Mouse (Mus musculus): Measurements from ENCODE around the gene Rgl3. TPM values are rescaled to one million over a fixed set of nuclear protein-coding genes. Genes with fewer than 3 reads are reported as not detected.

Rgl3 gene
- polyA plus RNA-seq, 1 experiment, result 11.2 TPM

DNA sequence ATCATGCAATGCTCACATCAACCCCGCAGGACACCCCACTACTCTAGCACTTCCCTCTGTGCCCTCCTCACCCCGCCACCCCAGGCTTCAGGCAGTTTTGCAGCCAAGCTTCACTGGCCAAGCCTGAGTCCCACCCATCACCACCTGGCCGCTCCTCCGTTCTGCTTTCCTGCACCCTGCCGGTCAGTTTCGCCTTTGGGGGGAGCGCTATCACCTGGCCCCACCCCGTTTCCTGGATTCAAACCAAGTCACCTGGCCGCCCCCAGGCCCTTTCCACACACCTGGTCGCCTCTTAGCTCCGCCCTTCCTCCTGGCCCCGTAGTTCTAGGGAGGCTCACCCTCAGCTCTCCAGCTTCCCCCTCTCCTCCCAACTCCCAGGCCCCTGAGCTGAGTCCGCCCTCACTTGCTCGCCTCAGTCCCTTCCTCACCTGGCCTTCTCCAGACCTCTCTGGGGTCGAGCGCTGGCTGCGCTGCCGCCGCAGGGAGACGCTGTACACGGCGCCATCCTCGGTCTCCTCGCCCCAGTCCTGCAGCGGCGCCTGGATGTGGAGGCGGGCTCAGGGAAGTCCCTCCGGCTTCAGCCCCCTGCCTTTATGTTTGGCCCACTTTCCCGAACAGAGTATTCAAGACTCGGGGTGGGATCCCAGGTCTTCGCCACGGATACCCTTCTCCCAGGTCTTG, 685 bp downstream of the Rgl3 start:
- Histone ChIP-seq H3K79me2 (ENCODE audit: control insufficient read depth, insufficient read depth) (no peaks in the 10 kb centered on the region), H3ac (ENCODE audit: control insufficient read depth, insufficient read length) (peak overlapping the region; percentile 51), H3K27me3 (ENCODE audit: control insufficient read depth, insufficient read depth, insufficient read length) (no peaks in the 10 kb centered on the region), H3K36me3 (ENCODE audit: control insufficient read depth, insufficient read depth) (no peaks in the 10 kb centered on the region), H3K4me3 (peak overlapping the region; percentile 68), H3K4me2 (ENCODE audit: low read depth) (peak overlapping the region; percentile 82)
- TF ChIP-seq SRF (IDR thresholded peaks at IDR 0.05; ENCODE audit: control insufficient read depth, insufficient read length, low read depth) (no peak), E2F4 (IDR thresholded peaks at IDR 0.05; ENCODE audit: insufficient read depth) (no peak), MYOG (IDR thresholded peaks at IDR 0.05; ENCODE audit: control insufficient read depth in 1 of 3, insufficient read depth in 1 of 3, insufficient read length in 2 of 3, low read depth in 2 of 3) (no peak), CEBPB (IDR thresholded peaks at IDR 0.05; ENCODE audit: insufficient read depth, poor library complexity, severe bottlenecking) (no peak), MYOD1 (IDR thresholded peaks at IDR 0.05; ENCODE audit: control insufficient read depth in 1 of 3, insufficient read length in 2 of 3, low read depth in 2 of 3) (no peak), TCF3 (IDR thresholded peaks at IDR 0.05; ENCODE audit: insufficient read length, low read depth) (no peak), TCF12 (IDR thresholded peaks at IDR 0.05; ENCODE audit: insufficient read depth, poor library complexity, severe bottlenecking) (no peak)

DNA sequence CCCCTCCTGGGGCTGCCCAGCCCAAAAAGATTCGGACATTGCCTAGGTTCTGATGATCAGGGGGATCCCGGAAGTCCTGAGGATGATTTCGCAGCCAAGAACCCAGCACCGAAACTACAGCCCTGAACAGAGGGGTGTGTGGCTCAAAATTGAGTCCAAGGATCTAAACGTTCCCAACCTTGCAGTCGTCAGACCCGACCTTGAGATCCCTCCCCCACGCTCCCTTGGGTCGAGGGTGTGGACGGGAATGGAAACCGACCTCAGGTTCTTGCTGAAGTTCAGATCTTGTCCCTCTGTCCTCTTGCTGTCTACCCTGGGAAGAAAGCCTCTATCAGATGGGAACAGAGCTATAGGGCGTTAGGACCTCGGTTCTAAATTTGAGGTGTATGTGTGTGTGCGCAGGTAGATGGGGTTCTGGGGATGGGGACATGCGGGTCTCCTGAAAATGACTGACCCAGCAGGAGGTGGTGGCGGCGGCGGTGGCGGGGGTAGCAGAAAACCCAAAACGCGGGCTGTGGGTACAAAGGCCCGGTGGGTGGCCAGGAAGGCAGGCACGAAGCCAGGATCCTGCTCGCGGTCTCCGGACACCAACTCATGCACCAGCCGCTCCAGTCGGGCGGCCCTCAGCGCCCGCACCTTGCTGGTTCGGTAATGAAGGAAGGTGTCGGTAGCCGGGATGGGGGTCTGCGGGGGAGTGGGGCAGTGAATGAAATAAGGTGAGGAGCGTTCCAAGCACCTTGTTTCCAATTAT, 1.5 kb downstream of the Rgl3 start:
- Histone ChIP-seq H3K4me2 (ENCODE audit: low read depth) (no peak overlapping the region), H3K27me3 (ENCODE audit: control insufficient read depth, insufficient read depth, insufficient read length) (no peaks in the 10 kb centered on the region), H3K79me2 (ENCODE audit: control insufficient read depth, insufficient read depth) (no peaks in the 10 kb centered on the region), H3K4me3 (peak overlapping the region; percentile 68), H3ac (ENCODE audit: control insufficient read depth, insufficient read length) (no peak overlapping the region), H3K36me3 (ENCODE audit: control insufficient read depth, insufficient read depth) (no peaks in the 10 kb centered on the region)
- TF ChIP-seq POLR2A (IDR thresholded peaks at IDR 0.05; ENCODE audit: insufficient read length, low read depth) (no peak), TCF3 (IDR thresholded peaks at IDR 0.05; ENCODE audit: insufficient read length, low read depth) (no peak), CEBPB (IDR thresholded peaks at IDR 0.05; ENCODE audit: insufficient read depth, poor library complexity, severe bottlenecking) (no peak), REST (IDR thresholded peaks at IDR 0.05; ENCODE audit: insufficient read depth, insufficient read length) (no peak), MAX (IDR thresholded peaks at IDR 0.05; ENCODE audit: low read depth) (no peak), E2F4 (IDR thresholded peaks at IDR 0.05; ENCODE audit: insufficient read depth) (no peak), USF1 (IDR thresholded peaks at IDR 0.05; ENCODE audit: low read depth) (no peak)

DNA sequence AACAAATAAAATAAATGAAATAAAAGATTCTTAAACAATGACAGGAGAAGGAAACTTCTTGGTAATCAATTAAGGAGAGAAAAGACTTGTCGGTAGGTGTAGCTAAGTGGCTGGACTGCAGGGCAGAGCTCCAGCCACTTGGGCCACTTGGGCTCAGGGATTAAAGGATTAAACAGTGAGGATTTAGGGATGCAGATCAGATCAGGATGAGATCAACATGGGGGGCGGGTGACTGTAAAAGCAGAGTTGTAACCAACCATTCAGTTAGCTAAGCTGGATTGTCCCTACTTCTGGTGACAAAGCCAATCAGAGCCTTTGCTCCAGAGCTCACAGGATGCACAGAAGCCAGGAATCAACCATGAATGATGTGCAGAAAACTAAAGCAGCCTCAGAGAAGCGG, 5.3 kb downstream of the Rgl3 start:
- TF ChIP-seq E2F4 (IDR thresholded peaks at IDR 0.05; ENCODE audit: insufficient read depth), result no peak
- no peak for TF ChIP-seq MYOD1 (IDR thresholded peaks at IDR 0.05; ENCODE audit: control insufficient read depth in 1 of 3, insufficient read length in 2 of 3, low read depth in 2 of 3)
- TF ChIP-seq POLR2A (IDR thresholded peaks at IDR 0.05; ENCODE audit: insufficient read length, low read depth), result no peak
- no peak for TF ChIP-seq POLR2AphosphoS2 (IDR thresholded peaks at IDR 0.05; ENCODE audit: insufficient read length, low read depth)
- TF ChIP-seq SRF (IDR thresholded peaks at IDR 0.05; ENCODE audit: control insufficient read depth, insufficient read length, low read depth), result no peak
- TF ChIP-seq TCF3 (IDR thresholded peaks at IDR 0.05; ENCODE audit: insufficient read length, low read depth), result no peak
- no peak for TF ChIP-seq REST (IDR thresholded peaks at IDR 0.05; ENCODE audit: insufficient read depth, insufficient read length)
- no peak for TF ChIP-seq USF1 (IDR thresholded peaks at IDR 0.05; ENCODE audit: low read depth)
- TF ChIP-seq TCF12 (IDR thresholded peaks at IDR 0.05; ENCODE audit: insufficient read depth, poor library complexity, severe bottlenecking), result no peak
- TF ChIP-seq CEBPB (IDR thresholded peaks at IDR 0.05; ENCODE audit: insufficient read depth, poor library complexity, severe bottlenecking), result no peak
- TF ChIP-seq MAX (IDR thresholded peaks at IDR 0.05; ENCODE audit: low read depth), result no peak
- TF ChIP-seq MYOG (IDR thresholded peaks at IDR 0.05; ENCODE audit: control insufficient read depth in 1 of 3, insufficient read depth in 1 of 3, insufficient read length in 2 of 3, low read depth in 2 of 3), result no peak
- H3K79me2 ChIP-seq (ENCODE audit: control insufficient read depth, insufficient read depth), result no peaks in the 10 kb centered on the region
- no peak overlapping the region for H3ac ChIP-seq (ENCODE audit: control insufficient read depth, insufficient read length)
- no peak overlapping the region for H3K4me2 ChIP-seq (ENCODE audit: low read depth)
- no peak overlapping the region for H3K4me3 ChIP-seq
- no peaks in the 10 kb centered on the region for H3K27me3 ChIP-seq (ENCODE audit: control insufficient read depth, insufficient read depth, insufficient read length)
- H3K36me3 ChIP-seq (ENCODE audit: control insufficient read depth, insufficient read depth), result no peaks in the 10 kb centered on the region

DNA sequence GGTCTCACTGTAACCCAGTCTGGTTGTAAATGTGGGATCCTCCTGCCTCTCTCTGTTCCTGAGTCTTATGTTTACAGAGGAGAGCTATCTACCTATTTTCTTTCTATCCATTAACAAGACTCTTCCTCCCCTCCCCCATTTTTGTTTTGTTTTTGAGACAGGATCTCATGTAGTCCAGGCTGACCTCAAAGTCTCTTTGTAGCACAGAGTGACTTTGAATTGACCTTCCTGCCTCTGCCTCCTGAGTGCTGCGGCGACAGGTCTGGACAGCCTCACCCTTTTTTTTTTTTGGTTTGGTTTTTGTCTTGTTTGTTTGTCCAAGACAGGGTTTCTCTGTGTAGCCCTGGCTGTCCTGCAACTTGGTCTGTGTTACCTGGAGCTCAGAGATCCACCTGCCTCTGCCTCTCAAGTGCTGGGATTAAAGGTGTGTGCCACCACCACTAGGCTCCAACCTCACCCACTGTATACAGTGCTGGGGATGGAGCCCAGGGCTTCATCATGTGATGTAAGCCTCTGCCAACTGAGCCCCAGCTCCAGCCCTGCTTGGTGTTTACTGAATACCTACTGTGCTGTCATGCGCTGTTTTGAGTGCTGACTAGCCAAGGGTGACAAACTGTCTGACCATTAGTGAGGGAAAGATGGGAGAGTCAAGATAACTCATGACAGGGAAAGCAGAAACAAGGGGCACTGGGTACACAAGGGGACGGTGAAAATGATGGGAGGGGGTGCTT, 10.7 kb downstream of the Rgl3 start:
- Histone ChIP-seq H3K27me3 (ENCODE audit: control insufficient read depth, insufficient read depth, insufficient read length) (no peaks in the 10 kb centered on the region), H3K79me2 (ENCODE audit: control insufficient read depth, insufficient read depth) (no peaks in the 10 kb centered on the region), H3K4me2 (ENCODE audit: low read depth) (no peak overlapping the region), H3K4me3 (no peak overlapping the region), H3ac (ENCODE audit: control insufficient read depth, insufficient read length) (no peak overlapping the region), H3K36me3 (ENCODE audit: control insufficient read depth, insufficient read depth) (no peaks in the 10 kb centered on the region)
- TF ChIP-seq E2F4 (IDR thresholded peaks at IDR 0.05; ENCODE audit: insufficient read depth) (no peak), TCF3 (IDR thresholded peaks at IDR 0.05; ENCODE audit: insufficient read length, low read depth) (no peak), POLR2A (IDR thresholded peaks at IDR 0.05; ENCODE audit: insufficient read length, low read depth) (no peak), SRF (IDR thresholded peaks at IDR 0.05; ENCODE audit: control insufficient read depth, insufficient read length, low read depth) (no peak), REST (IDR thresholded peaks at IDR 0.05; ENCODE audit: insufficient read depth, insufficient read length) (no peak), MYOG (IDR thresholded peaks at IDR 0.05; ENCODE audit: control insufficient read depth in 1 of 3, insufficient read depth in 1 of 3, insufficient read length in 2 of 3, low read depth in 2 of 3) (no peak), USF1 (IDR thresholded peaks at IDR 0.05; ENCODE audit: low read depth) (no peak), MAX (IDR thresholded peaks at IDR 0.05; ENCODE audit: low read depth) (no peak), CEBPB (IDR thresholded peaks at IDR 0.05; ENCODE audit: insufficient read depth, poor library complexity, severe bottlenecking) (no peak), TCF12 (IDR thresholded peaks at IDR 0.05; ENCODE audit: insufficient read depth, poor library complexity, severe bottlenecking) (no peak), MYOD1 (IDR thresholded peaks at IDR 0.05; ENCODE audit: control insufficient read depth in 1 of 3, insufficient read length in 2 of 3, low read depth in 2 of 3) (no peak), POLR2AphosphoS2 (IDR thresholded peaks at IDR 0.05; ENCODE audit: insufficient read length, low read depth) (no peak)

All from myocyte (in vitro differentiated cells).